23 mouse cellular contexts compared by ENCODE assay signal in genomic region chr15:79135332-79135731, GRCm38 (mm10). TPM values are rescaled to one million over a fixed set of nuclear protein-coding genes. Genes with fewer than 3 reads are reported as not detected.
A peak's percentile ranks its signal among the peaks of the same experiment; 100 is the strongest.
DNase-seq lines count a peak whose midpoint lies in the region; ATAC-seq and TF ChIP-seq lines count a peak whose summit lies in the region.
"Had no signal": no experiment of that assay in that cellular context is flagged by ENCODE, and none has a peak within 500 bp of the region (broad histone marks: within the 10 kb centered on the region; RNA-seq: fewer than 3 reads in every experiment).

No protein-coding gene starts in this region.

- H3K4me1 ChIP-seq in heart, postnatal 0 days (ENCODE audit: control insufficient read depth, insufficient read depth) = peaks cover 16% of the 10 kb centered on the region
- H3K4me1 ChIP-seq in kidney, embryonic 16.5 days (ENCODE audit: insufficient read depth, low read length) = peaks cover 20% of the 10 kb centered on the region
- H3K4me1 ChIP-seq in cortical plate, adult 2 months (ENCODE audit: control insufficient read depth, insufficient read depth, low read length) = no peaks in the 10 kb centered on the region
- peaks cover 22% of the 10 kb centered on the region for H3K4me1 ChIP-seq in limb, embryonic 12.5 days (replicated peaks)

- no peak for DNase-seq in heart, postnatal 0 days (ENCODE audit: low spot score)
- DNase-seq in heart, postnatal 14 days = no peak
- no peak for DNase-seq in kidney, adult 9 months
- no peak for DNase-seq in ovary, postnatal 14 days (ENCODE audit: low spot score)
- DNase-seq in gastrocnemius, adult 2 months = no peak
- DNase-seq: adrenal gland, postnatal 25 days; cerebellum, adult 8-10 months; cerebellum, postnatal 36 days; left cerebral cortex, postnatal 4 days; liver, embryonic 13.5 days; lung, adult 2 months; right cerebral cortex, postnatal 14 days had no signal

- no peak overlapping the region for H3K9ac ChIP-seq in heart, postnatal 0 days (replicated peaks; ENCODE audit: low read depth, low read length)
- no peak overlapping the region for H3K9ac ChIP-seq in kidney, embryonic 16.5 days (replicated peaks; ENCODE audit: low read length)
- 0 out of 2 replicates have a peak overlapping the region, but pooled peaks have one; percentile 34 for H3K9ac ChIP-seq in limb, embryonic 12.5 days (replicated peaks)
- H3K9ac ChIP-seq: forebrain, embryonic 12.5 days; heart, embryonic 15.5 days; liver, embryonic 13.5 days; neural tube, embryonic 12.5 days had no signal

- H3K4me3 ChIP-seq in heart, postnatal 0 days (ENCODE audit: low read depth, low read length) = no peak overlapping the region
- H3K4me3 ChIP-seq in kidney, embryonic 16.5 days (ENCODE audit: low read length) = no peak overlapping the region
- no peak overlapping the region for H3K4me3 ChIP-seq in cortical plate, adult 2 months (ENCODE audit: insufficient read depth, low read length)
- no peak overlapping the region for H3K4me3 ChIP-seq in limb, embryonic 12.5 days (replicated peaks)
- H3K4me3 ChIP-seq in gastrocnemius, adult 2 months = no peak overlapping the region
- H3K4me3 ChIP-seq: forebrain, embryonic 12.5 days; heart, embryonic 15.5 days; liver, embryonic 13.5 days; midbrain, embryonic 10.5 days; neural tube, embryonic 12.5 days had no signal

- H3K27me3 ChIP-seq in heart, postnatal 0 days (ENCODE audit: control insufficient read depth, insufficient read depth, low read length) = no peaks in the 10 kb centered on the region
- H3K27me3 ChIP-seq in kidney, embryonic 16.5 days (ENCODE audit: insufficient read depth, low read length) = no peaks in the 10 kb centered on the region
- no peaks in the 10 kb centered on the region for H3K27me3 ChIP-seq in limb, embryonic 12.5 days
- H3K27me3 ChIP-seq: heart, embryonic 15.5 days; neural tube, embryonic 12.5 days had no signal

- H3K27ac ChIP-seq in heart, postnatal 0 days (ENCODE audit: low read depth) = peak overlapping the region; percentile 23; the same call in 1 of the 2 replicates
- H3K27ac ChIP-seq in kidney, embryonic 16.5 days (ENCODE audit: low read length) = 0 out of 2 replicates have a peak overlapping the region, but pooled peaks have one; percentile 6
- H3K27ac ChIP-seq in cortical plate, adult 2 months (ENCODE audit: insufficient read depth, low read length) = no peak overlapping the region
- peak overlapping the region; percentile 65 for H3K27ac ChIP-seq in limb, embryonic 12.5 days
- no peak overlapping the region for H3K27ac ChIP-seq in gastrocnemius, adult 2 months
- H3K27ac ChIP-seq: forebrain, embryonic 12.5 days; heart, embryonic 15.5 days; liver, embryonic 13.5 days; macrophage; midbrain, embryonic 10.5 days; neural tube, embryonic 12.5 days; stomach, postnatal 0 days had no signal

- no peak overlapping the region for H3K4me2 ChIP-seq in heart, postnatal 0 days (ENCODE audit: low read depth, low read length)
- no peak overlapping the region for H3K4me2 ChIP-seq in kidney, embryonic 16.5 days (replicated peaks; ENCODE audit: low read depth, low read length)
- no peak overlapping the region; the same call in 1 of the 2 replicates for H3K4me2 ChIP-seq in limb, embryonic 12.5 days
- H3K4me2 ChIP-seq: forebrain, embryonic 12.5 days; heart, embryonic 15.5 days; liver, embryonic 13.5 days; neural tube, embryonic 12.5 days had no signal

- intact Hi-C loops in heart, postnatal 14 days (cut with DNase I) = no loop called here
- intact Hi-C loops in gastrocnemius, adult 2 months (cut with DNase I) = no loop called here

- no peak for ATAC-seq in heart, postnatal 0 days (ENCODE audit: insufficient read depth, low read depth)
- ATAC-seq in kidney, embryonic 16.5 days (ENCODE audit: low FRiP score, low TSS enrichment) = 0 out of 2 replicates have a peak, but pooled peaks have one; percentile 19
- no peak for ATAC-seq in limb, embryonic 12.5 days (ENCODE audit: insufficient number of reproducible peaks, insufficient read depth, low FRiP score, low TSS enrichment, low read depth)
- ATAC-seq: CD4-positive, CD25-positive, alpha-beta regulatory T cell, adult 4 months had no signal

- 0 out of 2 replicates have a peak, but pooled peaks have one; percentile 3 for TF ChIP-seq EP300 in heart, postnatal 0 days (IDR thresholded peaks at IDR 0.05; ENCODE audit: low read depth)

- no peaks in the 10 kb centered on the region for H3K9me3 ChIP-seq in heart, postnatal 0 days (replicated peaks; ENCODE audit: control insufficient read depth, low read length)
- no peaks in the 10 kb centered on the region for H3K9me3 ChIP-seq in kidney, embryonic 16.5 days (ENCODE audit: low read length)
- H3K9me3 ChIP-seq in limb, embryonic 12.5 days = no peaks in the 10 kb centered on the region
- H3K9me3 ChIP-seq: forebrain, embryonic 12.5 days; heart, embryonic 15.5 days; liver, embryonic 13.5 days; midbrain, embryonic 10.5 days; neural tube, embryonic 12.5 days had no signal

- H3K36me3 ChIP-seq in heart, postnatal 0 days (replicated peaks; ENCODE audit: control insufficient read depth, insufficient read depth, low read length) = peaks cover 37% of the 10 kb centered on the region
- peaks cover 21% of the 10 kb centered on the region for H3K36me3 ChIP-seq in kidney, embryonic 16.5 days (ENCODE audit: insufficient read depth, low read length)
- H3K36me3 ChIP-seq in limb, embryonic 12.5 days = peaks cover 45% of the 10 kb centered on the region

- WGBS in heart, postnatal 0 days = 76% methylated on average over 9 of the region's 9 CpGs
- WGBS in kidney, embryonic 16.5 days = 70% methylated on average over 9 of the region's 9 CpGs
- WGBS in limb, embryonic 12.5 days = 75% methylated on average over 9 of the region's 9 CpGs

- TF ChIP-seq POLR2A in cortical plate, adult 2 months (IDR thresholded peaks at IDR 0.05; ENCODE audit: extremely low read depth, insufficient read depth, low read length) = 0 out of 2 replicates have a peak, but pooled peaks have one; percentile 26

- TF ChIP-seq CTCF in heart, postnatal 0 days (IDR thresholded peaks at IDR 0.05; ENCODE audit: low read depth) = no peak
- TF ChIP-seq CTCF in cortical plate, adult 2 months (IDR thresholded peaks at IDR 0.05; ENCODE audit: extremely low read depth, insufficient read depth, low read length) = no peak
- TF ChIP-seq CTCF in gastrocnemius, adult 2 months (IDR thresholded peaks at IDR 0.05) = no peak

RNA-seq across cellular contexts. Expression of gene Polr2f, which starts 5.5 kb away (rescaled TPM):
- total RNA-seq in heart, postnatal 0 days (2014; rRNA removed; ENCODE audit: low replicate concordance) = 50.2 and 84.8 TPM in 2 replicates
- polyA plus RNA-seq in heart, postnatal 0 days (2015; fragmentation: Nextera tagmentation; extraction: Ambion mirVana) = 271 and 286 TPM in 2 replicates
- 100 to 1,000 TPM; 111 to 116 TPM for total RNA-seq in heart, postnatal 14 days (2021)
- polyA plus RNA-seq in kidney, embryonic 16.5 days (2015; fragmentation: Nextera tagmentation; extraction: Ambion mirVana) = 264 and 294 TPM in 2 replicates
- polyA plus RNA-seq in cortical plate, adult 2 months (2012; rRNA removed) = 131 and 134 TPM in 2 replicates
- polyA plus RNA-seq in limb, embryonic 12.5 days (2016; fragmentation: Nextera tagmentation; extraction: Ambion mirVana) = 353 and 382 TPM in 2 replicates
- total RNA-seq in gastrocnemius, adult 2 months (2021) = 10 to 100 TPM; 61.0 to 87.7 TPM

RNA-seq across cellular contexts. Expression of gene 1700088E04Rik, which starts 5.7 kb away (rescaled TPM):
- total RNA-seq in heart, postnatal 0 days (2014; rRNA removed; ENCODE audit: low replicate concordance) = 2.2 TPM in 1 of 2 replicates, not detected in the other
- 8.8 and 10.7 TPM in 2 replicates for polyA plus RNA-seq in heart, postnatal 0 days (2015; fragmentation: Nextera tagmentation; extraction: Ambion mirVana)
- 1 to 10 TPM; 1.3 to 2.7 TPM for total RNA-seq in heart, postnatal 14 days (2021)
- polyA plus RNA-seq in kidney, embryonic 16.5 days (2015; fragmentation: Nextera tagmentation; extraction: Ambion mirVana) = 10.1 and 11.9 TPM in 2 replicates
- 16.5 and 17.1 TPM in 2 replicates for polyA plus RNA-seq in cortical plate, adult 2 months (2012; rRNA removed)
- polyA plus RNA-seq in limb, embryonic 12.5 days (2016; fragmentation: Nextera tagmentation; extraction: Ambion mirVana) = 4.1 and 8.4 TPM in 2 replicates
- 1 to 10 TPM; 1.1 to 1.2 TPM for total RNA-seq in gastrocnemius, adult 2 months (2021)

RNA-seq across cellular contexts. Expression of gene Micall1, which starts 26.6 kb away (rescaled TPM):
- total RNA-seq in heart, postnatal 0 days (2014; rRNA removed; ENCODE audit: low replicate concordance) = 45.9 and 52.9 TPM in 2 replicates
- polyA plus RNA-seq in heart, postnatal 0 days (2015; fragmentation: Nextera tagmentation; extraction: Ambion mirVana) = 13.2 and 19.0 TPM in 2 replicates
- total RNA-seq in heart, postnatal 14 days (2021) = 10 to 100 TPM; 61.2 to 64.9 TPM
- polyA plus RNA-seq in kidney, embryonic 16.5 days (2015; fragmentation: Nextera tagmentation; extraction: Ambion mirVana) = 8.5 and 8.9 TPM in 2 replicates
- 25.0 and 27.6 TPM in 2 replicates for polyA plus RNA-seq in cortical plate, adult 2 months (2012; rRNA removed)
- polyA plus RNA-seq in limb, embryonic 12.5 days (2016; fragmentation: Nextera tagmentation; extraction: Ambion mirVana) = 12.2 and 13.0 TPM in 2 replicates
- 10 to 100 TPM; 11.2 to 14.5 TPM for total RNA-seq in gastrocnemius, adult 2 months (2021)

RNA-seq across cellular contexts. Expression of gene Sox10, which starts 29.7 kb away (rescaled TPM):
- 0.31 and 0.53 TPM in 2 replicates for total RNA-seq in heart, postnatal 0 days (2014; rRNA removed; ENCODE audit: low replicate concordance)
- 0.12 and 0.34 TPM in 2 replicates for polyA plus RNA-seq in heart, postnatal 0 days (2015; fragmentation: Nextera tagmentation; extraction: Ambion mirVana)
- total RNA-seq in heart, postnatal 14 days (2021) = 1 to 10 TPM; 1.6 to 1.8 TPM
- polyA plus RNA-seq in kidney, embryonic 16.5 days (2015; fragmentation: Nextera tagmentation; extraction: Ambion mirVana) = 0.51 and 0.56 TPM in 2 replicates
- polyA plus RNA-seq in cortical plate, adult 2 months (2012; rRNA removed) = 60.8 and 69.3 TPM in 2 replicates
- polyA plus RNA-seq in limb, embryonic 12.5 days (2016; fragmentation: Nextera tagmentation; extraction: Ambion mirVana) = 4.1 and 4.4 TPM in 2 replicates
- under 1 TPM; 0.71 to 0.81 TPM for total RNA-seq in gastrocnemius, adult 2 months (2021)
- total RNA-seq: hematopoietic stem cell, adult 5-6 weeks had no signal
- polyA plus RNA-seq: CD4-positive, CD25-positive, alpha-beta regulatory T cell, adult 4 months; macrophage had no signal

Comparison
In these comparisons a context has a peak if more than half of its experiments do, and no peak if none do; other contexts are left out.
1. H3K27ac ChIP-seq: peak in heart, postnatal 0 days (single experiment), kidney, embryonic 16.5 days (single experiment) and limb, embryonic 12.5 days (single experiment); none in cortical plate, adult 2 months (single experiment) and gastrocnemius, adult 2 months (single experiment).